ENCODE assay signal across 8 mouse cellular contexts in the genomic region with DNA sequence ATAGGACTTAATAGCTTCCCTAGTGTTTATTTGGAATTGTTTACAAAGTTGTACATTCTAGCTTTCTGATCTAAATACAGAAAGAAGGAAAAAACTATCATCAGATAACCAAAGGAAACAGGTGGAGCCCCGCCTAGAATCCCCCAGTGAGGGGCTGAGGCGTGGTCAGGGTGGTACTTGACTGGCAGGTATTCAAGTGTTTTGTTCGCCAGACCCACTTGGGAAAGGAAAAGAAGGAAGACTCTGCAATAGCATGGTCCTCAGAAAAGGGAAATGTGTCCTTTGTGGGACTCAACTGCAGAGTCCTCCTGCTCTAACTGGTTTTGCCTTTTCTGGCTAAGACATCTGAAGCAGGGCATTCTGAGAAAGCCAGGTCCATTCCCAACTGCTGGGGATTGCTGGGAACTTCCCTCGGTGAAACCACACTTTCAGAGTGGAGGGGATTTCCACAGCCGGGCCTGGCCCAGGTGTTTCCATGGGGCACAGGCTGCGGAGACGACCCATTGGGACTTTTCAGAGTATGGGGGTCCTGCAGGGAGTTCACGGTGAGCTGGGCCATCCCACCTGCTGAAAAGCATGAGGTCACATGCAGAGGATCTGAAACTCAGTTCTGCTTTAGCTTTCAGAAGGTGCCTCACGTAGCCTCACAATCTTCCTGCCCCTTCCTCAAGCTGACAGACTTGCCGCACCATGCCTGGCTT. TPM values are rescaled to one million over a fixed set of nuclear protein-coding genes. Genes with fewer than 3 reads are reported as not detected.
A peak's percentile ranks its signal among the peaks of the same experiment; 100 is the strongest.
DNase-seq lines count a peak whose midpoint lies in the region; TF ChIP-seq lines count a peak whose summit lies in the region.

No protein-coding gene starts in this region.

- peak overlapping the region; percentile 75 for H3K27ac ChIP-seq in heart, adult 2 months
- H3K27ac ChIP-seq in macrophage = peak overlapping the region; percentile 98

- TF ChIP-seq POLR2A in heart, adult 2 months (IDR thresholded peaks at IDR 0.05; ENCODE audit: insufficient read depth, low read depth, low read length) = no peak

- peaks cover 9% of the 10 kb centered on the region for H3K4me1 ChIP-seq in heart, adult 2 months (ENCODE audit: control insufficient read depth, insufficient read depth, low read length)

- no peak overlapping the region for H3K4me3 ChIP-seq in heart, adult 2 months
- H3K4me3 ChIP-seq in macrophage (ENCODE audit: inconsistent target) = no peak overlapping the region

- H3K36me3 ChIP-seq in heart, adult 2 months (ENCODE audit: control insufficient read depth, insufficient read depth, low read length) = no peaks in the 10 kb centered on the region; the same call in 1 of the 2 replicates
- peaks cover under 1% of the 10 kb centered on the region; the same call in 1 of the 2 replicates for H3K36me3 ChIP-seq in macrophage (ENCODE audit: inconsistent target)

- 44% methylated on average over 10 of the region's 10 CpGs for WGBS in heart, adult 2 months
- WGBS in macrophage (ENCODE audit: missing documents) = 6% methylated on average over 10 of the region's 10 CpGs

- no peaks in the 10 kb centered on the region for H3K79me2 ChIP-seq in heart, adult 2 months (replicated peaks; ENCODE audit: control insufficient read depth, insufficient read depth, low read length)
- peaks cover 75% of the 10 kb centered on the region for H3K79me2 ChIP-seq in macrophage (ENCODE audit: inconsistent target)

- no peak for TF ChIP-seq EP300 in heart, adult 2 months (IDR thresholded peaks at IDR 0.05; ENCODE audit: insufficient read depth, low read depth, low read length)

- intact Hi-C loops in heart, adult 2 months (cut with DNase I) = no loop called here
- intact Hi-C loops in heart, postnatal 36 days (cut with DNase I) = loop anchor here (10.0 kb wide), 1 partner anchor 701 kb away; a partner anchor contains a TSS
- intact Hi-C loops in gastrocnemius, postnatal 36 days (cut with DNase I) = no loop called here

- no peak for TF ChIP-seq CTCF in heart, adult 2 months (IDR thresholded peaks at IDR 0.05)

- no peak for DNase-seq in heart, adult 2 months
- no peak for DNase-seq in heart, postnatal 36 days
- DNase-seq in spleen, adult 18-20 months = peak; percentile 46 to 54
- no peak for DNase-seq in spleen, adult 12 weeks (ENCODE audit: low spot score)
- DNase-seq in gastrocnemius, postnatal 4 days (ENCODE audit: low spot score in 2 of 2) = no peak
- no peak for DNase-seq in gastrocnemius, postnatal 36 days
- no peak for DNase-seq in left cerebral cortex, adult 8-10 months (ENCODE audit: low spot score in 2 of 2)

- H3K27me3 ChIP-seq in heart, adult 2 months (ENCODE audit: control insufficient read depth, insufficient read depth, low read length) = no peaks in the 10 kb centered on the region

- H3K9ac ChIP-seq in heart, adult 2 months (ENCODE audit: low read depth, low read length) = no peak overlapping the region

RNA-seq across cellular contexts. Expression of a gene that starts 5.8 kb away (rescaled TPM):
- total RNA-seq in heart, adult 2 months (2021) = 1 to 10 TPM; 7.4 to 7.6 TPM
- 11.7 and 13.6 TPM in 2 replicates for polyA plus RNA-seq in heart, adult 2 months (2012; rRNA removed)
- 1 to 10 TPM; 5.3 to 6.7 TPM for total RNA-seq in heart, postnatal 36 days (2021)
- total RNA-seq in macrophage (2018; cell fraction: chromatin; rRNA removed) = 10 to 100 TPM; 24.0 to 85.6 (median 50.0) TPM
- 10 to 100 TPM; 42.5 to 58.5 (median 53.2) TPM for total RNA-seq in macrophage (2018; cell fraction: cytosol; rRNA removed)
- 10 to 100 TPM; 29.7 to 68.5 (median 43.5) TPM for total RNA-seq in macrophage (2018; cell fraction: nucleus; rRNA removed)
- polyA plus RNA-seq in macrophage (2018) = 34.5 to 48.6 TPM (median 44.2 TPM) in 3 replicates
- total RNA-seq in gastrocnemius, postnatal 4 days (2021) = 10 to 100 TPM; 24.0 to 25.4 TPM
- 1 to 10 TPM; 3.4 to 3.6 TPM for total RNA-seq in gastrocnemius, postnatal 36 days (2021)
- 10 to 100 TPM; 12.0 to 17.6 (median 14.8) TPM for total RNA-seq in left cerebral cortex, adult 8-10 months (2022)

RNA-seq across cellular contexts. Expression of a gene that starts 6.0 kb away (rescaled TPM):
- total RNA-seq in heart, adult 2 months (2021) = 1 to 10 TPM; 3.4 to 3.8 TPM
- 13.3 and 15.6 TPM in 2 replicates for polyA plus RNA-seq in heart, adult 2 months (2012; rRNA removed)
- total RNA-seq in heart, postnatal 36 days (2021) = 1 to 10 TPM; 2.5 to 2.9 TPM
- total RNA-seq in macrophage (2018; cell fraction: chromatin; rRNA removed) = 10 to 100 TPM in 24 of 26 experiments, 1 to 10 TPM in 2; 6.5 to 49.9 (median 24.1) TPM
- 1 to 10 TPM; 1.4 to 4.2 (median 2.3) TPM for total RNA-seq in macrophage (2018; cell fraction: cytosol; rRNA removed)
- total RNA-seq in macrophage (2018; cell fraction: nucleus; rRNA removed) = 10 to 100 TPM in 15 of 26 experiments, 1 to 10 TPM in 11; 3.1 to 26.8 (median 11.3) TPM
- 1.9 to 5.5 TPM (median 2.3 TPM) in 3 replicates for polyA plus RNA-seq in macrophage (2018)
- 1 to 10 TPM; 8.3 to 8.4 TPM for total RNA-seq in gastrocnemius, postnatal 4 days (2021)
- 1 to 10 TPM; 1.2 to 2.7 TPM for total RNA-seq in gastrocnemius, postnatal 36 days (2021)
- total RNA-seq in left cerebral cortex, adult 8-10 months (2022) = 10 to 100 TPM; 44.2 to 67.8 (median 57.0) TPM

RNA-seq across cellular contexts. Expression of a gene that starts 18.0 kb away (rescaled TPM):
- 100 to 1,000 TPM; 176 to 229 TPM for total RNA-seq in heart, adult 2 months (2021)
- 199 and 208 TPM in 2 replicates for polyA plus RNA-seq in heart, adult 2 months (2012; rRNA removed)
- total RNA-seq in heart, postnatal 36 days (2021) = 100 to 1,000 TPM; 223 to 233 TPM
- 100 to 1,000 TPM in 1 of 26 experiments, 10 to 100 TPM in 22, 1 to 10 TPM in 3; 7.0 to 106 (median 37.3) TPM for total RNA-seq in macrophage (2018; cell fraction: chromatin; rRNA removed)
- 100 to 1,000 TPM in 18 of 26 experiments, 10 to 100 TPM in 8; 59.8 to 198 (median 116) TPM for total RNA-seq in macrophage (2018; cell fraction: cytosol; rRNA removed)
- total RNA-seq in macrophage (2018; cell fraction: nucleus; rRNA removed) = 100 to 1,000 TPM in 2 of 26 experiments, 10 to 100 TPM in 24; 19.5 to 123 (median 68.6) TPM
- 75.7 to 134 TPM (median 82.8 TPM) in 3 replicates for polyA plus RNA-seq in macrophage (2018)
- total RNA-seq in gastrocnemius, postnatal 4 days (2021) = 100 to 1,000 TPM; 170 to 176 TPM
- total RNA-seq in gastrocnemius, postnatal 36 days (2021) = 100 to 1,000 TPM; 216 to 227 TPM
- 10 to 100 TPM; 36.0 to 47.0 (median 40.9) TPM for total RNA-seq in left cerebral cortex, adult 8-10 months (2022)

RNA-seq across cellular contexts. Expression of a gene that starts 39.1 kb away (rescaled TPM):
- 10 to 100 TPM; 43.7 to 44.2 TPM for total RNA-seq in heart, adult 2 months (2021)
- 57.3 and 60.1 TPM in 2 replicates for polyA plus RNA-seq in heart, adult 2 months (2012; rRNA removed)
- total RNA-seq in heart, postnatal 36 days (2021) = 10 to 100 TPM; 45.5 to 46.8 TPM
- 10 to 100 TPM in 15 of 26 experiments, 1 to 10 TPM in 11; 1.8 to 28.3 (median 14.1) TPM for total RNA-seq in macrophage (2018; cell fraction: chromatin; rRNA removed)
- total RNA-seq in macrophage (2018; cell fraction: cytosol; rRNA removed) = 10 to 100 TPM; 15.2 to 30.1 (median 24.2) TPM
- 10 to 100 TPM in 14 of 26 experiments, 1 to 10 TPM in 12; 4.9 to 21.9 (median 10.8) TPM for total RNA-seq in macrophage (2018; cell fraction: nucleus; rRNA removed)
- polyA plus RNA-seq in macrophage (2018) = 16.9 to 26.0 TPM (median 21.9 TPM) in 3 replicates
- total RNA-seq in gastrocnemius, postnatal 4 days (2021) = 10 to 100 TPM; 50.7 to 50.8 TPM
- 10 to 100 TPM; 32.1 to 33.5 TPM for total RNA-seq in gastrocnemius, postnatal 36 days (2021)
- 10 to 100 TPM; 88.6 to 97.6 (median 94.5) TPM for total RNA-seq in left cerebral cortex, adult 8-10 months (2022)

RNA-seq across cellular contexts. Expression of a gene that starts 46.1 kb away (rescaled TPM):
- total RNA-seq in heart, adult 2 months (2021) = 10 to 100 TPM; 40.2 to 42.6 TPM
- polyA plus RNA-seq in heart, adult 2 months (2012; rRNA removed) = 52.9 and 66.5 TPM in 2 replicates
- total RNA-seq in heart, postnatal 36 days (2021) = 10 to 100 TPM; 35.1 to 43.5 TPM
- 100 to 1,000 TPM; 215 to 616 (median 362) TPM for total RNA-seq in macrophage (2018; cell fraction: chromatin; rRNA removed)
- 100 to 1,000 TPM in 12 of 26 experiments, 10 to 100 TPM in 14; 69.8 to 127 (median 94.9) TPM for total RNA-seq in macrophage (2018; cell fraction: cytosol; rRNA removed)
- 100 to 1,000 TPM; 117 to 321 (median 197) TPM for total RNA-seq in macrophage (2018; cell fraction: nucleus; rRNA removed)
- polyA plus RNA-seq in macrophage (2018) = 92.5 to 126 TPM (median 111 TPM) in 3 replicates
- total RNA-seq in gastrocnemius, postnatal 4 days (2021) = 10 to 100 TPM; 52.1 to 58.7 TPM
- 10 to 100 TPM; 23.8 to 25.6 TPM for total RNA-seq in gastrocnemius, postnatal 36 days (2021)
- 100 to 1,000 TPM; 126 to 147 (median 139) TPM for total RNA-seq in left cerebral cortex, adult 8-10 months (2022)

Comparison
In these comparisons a context has a peak if more than half of its experiments do, and no peak if none do; other contexts are left out.
1. DNase-seq: peak in spleen, adult 18-20 months (2 of 2); none in heart, adult 2 months (0 of 2), heart, postnatal 36 days (0 of 2), spleen, adult 12 weeks (single experiment), gastrocnemius, postnatal 4 days (0 of 2), gastrocnemius, postnatal 36 days (0 of 2) and left cerebral cortex, adult 8-10 months (0 of 2).
2. RNA of a gene that starts 6.0 kb away (total RNA-seq): 44.2 to 67.8 TPM in left cerebral cortex, adult 8-10 months; 8.3 to 8.4 TPM in gastrocnemius, postnatal 4 days, 3.4 to 3.8 TPM in heart, adult 2 months, 2.5 to 2.9 TPM in heart, postnatal 36 days and 1.2 to 2.7 TPM in gastrocnemius, postnatal 36 days; every median in the first group is over 4 times any median in the second.